Mouse (Mus musculus) adrenal gland, adult (tissue): ENCODE data around the gene Lig3.
"Not testable (repeated sequence)": the region's sequence is repeated elsewhere in the genome, so short reads cannot be mapped to it uniquely, and the experiment has no call there.

ENCODE experiments used
- DNase-seq, 2 experiments: peaks; one replicate each; pipeline ENCODE4 v3.0.0; 2022 to 2023; ENCODE audit warnings: low spot score in 1 of 2; ENCODE audit not compliant: inconsistent age in 2 of 2

Gene Lig3

DNA sequence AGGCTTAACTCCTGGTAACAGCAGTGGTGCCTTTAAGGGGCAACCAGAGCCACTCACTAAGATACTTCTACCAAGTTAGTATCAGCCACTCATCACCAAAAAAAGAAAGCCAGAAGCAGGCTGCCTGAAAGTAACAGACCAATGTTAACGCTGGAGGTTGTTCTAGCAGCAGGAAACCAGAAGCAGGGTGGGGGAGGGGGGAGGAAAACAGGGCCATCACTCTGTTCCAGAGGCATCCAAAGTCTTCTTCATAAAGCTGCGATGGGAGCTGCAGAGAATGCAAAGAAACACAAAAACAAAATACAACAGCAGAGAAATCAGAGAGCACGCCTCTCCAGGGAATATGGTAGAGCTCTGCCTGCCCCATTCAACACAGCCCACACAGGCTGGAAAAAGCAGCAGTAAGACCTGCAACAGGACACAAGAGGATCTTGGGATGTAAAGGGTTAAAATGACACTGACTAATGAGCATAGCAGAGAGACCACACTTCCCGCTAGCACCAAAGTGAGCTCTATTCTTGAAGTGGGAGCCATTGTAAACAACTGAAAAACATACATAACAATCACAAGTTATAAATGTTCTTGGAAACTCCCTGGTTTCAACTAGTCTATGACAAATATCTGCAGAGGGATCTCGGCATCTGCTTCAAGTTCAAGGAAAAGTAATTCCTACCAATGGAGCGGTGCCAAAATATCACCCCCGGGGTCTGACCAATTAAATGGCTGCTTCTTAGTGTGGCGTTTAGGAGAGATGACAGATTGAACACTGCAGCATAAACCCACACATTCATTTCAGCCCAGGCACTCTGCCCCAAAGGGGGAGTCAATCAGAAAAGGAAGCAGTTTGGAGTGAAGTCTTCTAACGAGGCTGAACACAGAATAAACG lies 50.3 kb downstream of the Lig3 start:
- no peak for DNase-seq

DNA sequence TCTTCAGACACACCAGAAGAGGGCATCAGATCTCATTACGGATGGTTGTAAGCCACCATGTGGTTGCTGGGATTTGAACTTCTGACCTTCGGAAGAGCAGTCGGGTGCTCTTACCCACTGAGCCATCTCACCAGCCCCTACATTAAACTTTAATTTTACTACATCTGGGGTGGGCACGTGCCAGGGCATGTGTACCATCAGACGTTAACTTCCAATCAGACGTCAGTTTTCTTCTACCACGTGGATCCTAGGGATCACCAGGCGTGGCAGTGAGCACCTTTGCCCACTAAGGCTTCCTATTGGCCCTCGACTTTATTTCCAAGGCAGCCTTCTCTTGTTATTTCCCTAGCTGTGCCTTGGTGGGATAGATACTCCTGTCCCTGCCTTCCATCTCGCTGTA lies 51.5 kb downstream of the Lig3 start:
- not testable (repeated sequence) for DNase-seq

DNA sequence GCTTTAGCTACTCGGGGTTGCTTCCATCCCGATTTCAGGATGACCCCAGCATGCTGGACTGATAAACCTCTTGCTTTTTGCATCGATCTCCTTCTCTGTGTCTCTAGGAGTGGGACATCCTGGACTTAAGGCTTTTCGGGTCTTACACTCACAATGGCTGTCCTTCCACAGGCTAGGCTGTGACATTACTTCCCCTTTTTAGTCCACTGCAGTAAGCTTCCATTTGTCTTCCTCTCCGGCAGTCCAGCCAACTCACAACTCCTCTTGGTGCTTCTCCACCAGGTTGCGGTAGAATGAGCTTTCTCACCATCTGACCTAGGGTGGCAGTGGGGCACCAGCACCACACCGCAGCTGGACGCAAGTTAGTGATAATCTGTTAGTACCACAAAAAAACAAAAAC lies 53.0 kb downstream of the Lig3 start:
- DNase-seq: no peak

DNA sequence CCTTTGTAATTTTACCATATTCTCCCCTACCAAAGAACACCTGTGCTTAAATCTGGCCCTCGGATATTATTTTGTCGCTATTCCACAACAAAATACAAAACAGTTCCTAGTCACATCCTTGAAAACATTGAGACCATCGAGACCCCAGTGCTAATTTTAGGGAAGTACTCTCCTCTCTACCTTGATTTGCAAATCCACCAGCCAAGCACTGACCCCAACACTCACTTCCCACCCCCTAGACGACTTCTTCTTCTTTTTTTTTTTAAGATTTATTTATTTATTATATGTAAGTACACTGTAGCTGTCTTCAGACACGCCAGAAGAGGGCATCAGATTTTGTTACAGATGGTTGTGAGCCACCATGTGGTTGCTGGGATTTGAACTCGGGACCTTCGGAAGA lies 53.5 kb downstream of the Lig3 start:
- not testable (repeated sequence) for DNase-seq

DNA sequence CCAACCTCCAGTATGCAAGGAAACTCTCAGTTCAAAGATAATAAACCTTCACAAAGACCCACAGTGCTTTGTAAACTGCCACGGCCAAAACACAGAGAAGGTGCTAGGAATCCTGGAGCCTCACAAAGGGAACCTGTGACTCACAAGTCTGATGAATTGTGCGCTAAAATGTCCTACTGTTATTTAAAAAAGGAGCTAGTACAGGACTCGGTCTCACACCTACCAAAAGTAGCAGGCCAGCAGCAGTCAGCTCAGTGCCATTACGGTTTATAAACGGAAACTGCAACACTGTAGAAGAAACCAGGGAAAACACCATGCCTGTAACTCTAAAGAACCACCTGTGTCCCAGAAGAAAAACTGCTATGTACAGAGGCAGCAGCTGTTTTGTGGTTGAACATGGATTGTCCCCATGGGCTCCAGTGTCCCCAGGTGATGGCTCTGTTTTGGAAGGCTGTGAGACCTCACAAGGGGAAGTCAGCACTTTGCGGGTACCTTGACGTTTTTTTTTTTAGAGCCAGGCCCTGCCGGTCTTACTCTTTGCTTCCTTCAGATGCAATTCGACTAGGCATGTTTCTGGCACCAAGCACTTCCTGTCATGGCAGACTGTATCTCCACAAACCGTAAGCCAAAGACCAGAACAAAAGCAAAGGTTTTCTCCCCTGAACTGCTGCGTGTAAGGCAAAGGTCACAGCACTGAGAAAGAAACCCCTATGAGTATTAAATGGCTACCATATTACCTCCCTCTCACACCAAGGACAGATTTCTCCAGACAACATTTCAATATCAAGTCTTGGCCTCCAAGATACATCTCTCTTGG lies 54.9 kb downstream of the Lig3 start:
- DNase-seq: no peak

DNA sequence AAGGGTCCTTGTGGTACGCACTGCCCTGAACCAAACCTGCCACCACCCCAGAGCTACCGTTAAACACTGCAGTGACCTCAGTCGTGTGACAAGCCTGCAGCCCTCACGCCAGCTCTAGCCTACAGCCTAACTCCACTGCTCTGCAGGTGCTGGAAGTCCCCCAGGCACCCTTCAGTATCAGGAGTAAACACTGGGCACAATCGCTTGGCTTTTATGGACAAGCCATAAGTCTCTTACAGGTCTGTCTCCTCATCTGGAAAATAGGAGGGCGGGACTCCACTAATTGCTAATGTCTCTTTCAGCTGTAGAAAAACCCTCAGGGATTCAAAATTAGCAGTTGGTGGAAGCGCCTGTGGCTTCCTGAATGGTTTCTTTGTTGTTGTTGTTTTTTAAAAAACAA lies 56.3 kb downstream of the Lig3 start:
- no peak for DNase-seq

DNA sequence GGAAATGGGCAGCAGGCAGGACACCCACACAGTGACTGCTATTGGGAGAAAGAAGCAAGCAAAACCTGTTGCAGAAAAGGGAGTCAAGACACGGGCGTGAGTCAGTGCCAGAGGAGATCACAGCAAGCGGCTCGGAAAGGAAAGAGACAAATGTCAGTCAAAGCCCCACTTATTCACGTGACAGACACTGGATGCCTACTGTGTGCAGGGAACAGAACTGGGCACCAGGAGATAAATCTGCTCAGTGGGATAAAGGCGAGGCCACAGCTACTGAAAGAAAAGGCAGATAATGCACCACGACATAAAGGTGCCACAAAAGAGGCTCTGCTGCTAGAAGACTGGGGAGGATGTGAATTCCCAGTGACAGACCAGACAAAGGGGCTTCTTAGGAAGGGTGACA lies 56.9 kb downstream of the Lig3 start:
- DNase-seq: no peak

DNA sequence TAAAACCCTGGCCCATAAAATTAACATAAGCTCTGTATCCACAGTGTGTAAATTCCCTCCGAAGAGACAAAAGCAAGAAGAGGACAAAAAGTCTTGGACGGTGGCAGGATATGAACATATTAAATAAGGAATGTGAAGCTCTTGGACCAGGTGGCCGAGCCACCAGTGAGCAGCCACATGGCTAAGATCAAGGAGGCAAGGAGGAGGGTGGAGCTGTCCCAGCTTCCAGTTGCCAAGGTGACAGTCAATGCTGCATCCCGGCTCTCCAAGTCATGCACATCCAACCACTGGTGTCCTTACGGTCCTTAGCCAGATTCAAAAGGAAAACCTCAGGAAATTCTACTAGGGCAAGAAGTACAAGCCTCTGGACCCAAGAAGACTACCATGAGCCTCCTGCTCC lies 57.6 kb downstream of the Lig3 start:
- no peak for DNase-seq

DNA sequence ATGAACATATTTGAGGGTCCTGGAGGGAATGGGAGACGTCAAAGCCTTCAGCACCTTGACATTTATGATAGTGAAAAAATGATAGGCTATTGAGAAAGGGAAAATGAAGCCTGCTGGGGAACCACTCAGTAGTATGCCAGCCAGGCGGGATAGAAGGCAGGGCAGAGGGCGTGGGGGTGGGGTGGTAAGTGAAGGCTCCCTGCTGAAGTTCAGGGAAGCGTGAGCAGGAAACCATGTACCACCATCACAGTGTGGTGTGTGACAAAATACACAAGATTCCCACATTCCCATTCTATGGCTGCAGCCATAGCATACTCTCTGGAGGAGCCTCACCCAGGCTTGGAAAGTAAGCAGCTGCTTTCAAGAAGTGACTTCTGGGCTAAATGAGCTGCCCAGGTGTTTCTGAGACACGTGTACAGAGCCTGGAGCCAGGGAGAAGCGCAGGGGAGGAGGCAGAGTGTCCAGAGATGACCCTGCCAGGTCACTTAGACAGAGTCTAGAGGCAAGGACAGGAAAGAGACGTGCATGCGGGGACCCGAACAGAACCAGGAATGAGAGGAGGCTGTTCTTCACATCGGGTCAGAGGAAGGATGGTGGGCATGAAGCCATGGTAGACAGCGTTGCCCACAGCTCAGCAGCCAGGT lies 64.0 kb downstream of the Lig3 start:
- peak; percentile 15 to 57 for DNase-seq

DNA sequence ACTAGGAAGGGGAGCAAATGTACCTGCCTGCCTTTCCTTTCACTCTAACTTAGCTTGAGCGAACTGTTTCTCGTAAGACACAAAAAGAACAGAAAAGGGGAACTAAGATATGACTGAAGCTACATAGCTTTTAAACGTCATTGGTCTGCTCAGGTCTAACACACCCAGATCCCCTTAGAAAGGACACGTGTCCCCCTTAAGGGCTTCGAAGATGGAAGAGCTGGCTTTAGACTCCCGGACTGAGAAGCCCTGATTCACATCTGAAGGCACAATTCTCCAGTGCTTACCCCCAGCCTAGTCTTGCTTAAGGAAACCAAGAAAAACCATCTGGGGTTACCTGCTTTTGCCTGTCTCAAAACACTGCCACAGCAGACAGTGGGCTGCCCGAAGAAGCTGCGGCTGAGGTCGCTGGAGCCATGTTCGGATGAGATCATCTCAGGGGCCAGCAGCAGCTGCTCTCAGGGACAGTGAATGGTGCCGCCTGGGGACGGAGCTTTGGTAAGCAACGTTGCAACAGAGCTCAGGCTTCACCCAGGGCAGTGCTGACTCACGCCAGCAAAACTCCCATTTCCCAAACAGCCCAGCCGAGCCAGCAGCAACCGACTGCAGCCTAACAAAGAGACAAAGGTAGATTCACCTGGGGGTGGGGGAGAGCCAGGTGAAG lies 64.6 kb downstream of the Lig3 start:
- peak; percentile 89 to 94 for DNase-seq

DNA sequence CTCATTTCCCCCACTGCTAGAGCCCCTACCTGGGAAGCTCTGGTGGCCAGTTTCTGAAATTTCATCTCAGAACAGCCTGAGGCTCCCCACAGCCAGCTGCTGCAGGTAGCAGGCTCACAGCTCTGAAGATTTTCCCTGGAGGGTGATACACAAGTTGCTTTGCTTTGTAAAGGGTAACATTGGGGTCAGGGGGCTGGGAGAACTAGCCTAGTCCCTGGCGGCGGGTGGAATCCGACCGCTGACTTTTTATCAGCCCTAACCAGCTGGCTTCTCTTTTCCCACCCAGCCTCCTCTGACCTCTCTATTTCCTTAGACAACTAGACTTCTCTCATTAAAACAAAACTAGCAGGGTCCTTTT lies 65.2 kb downstream of the Lig3 start:
- no peak for DNase-seq

DNA sequence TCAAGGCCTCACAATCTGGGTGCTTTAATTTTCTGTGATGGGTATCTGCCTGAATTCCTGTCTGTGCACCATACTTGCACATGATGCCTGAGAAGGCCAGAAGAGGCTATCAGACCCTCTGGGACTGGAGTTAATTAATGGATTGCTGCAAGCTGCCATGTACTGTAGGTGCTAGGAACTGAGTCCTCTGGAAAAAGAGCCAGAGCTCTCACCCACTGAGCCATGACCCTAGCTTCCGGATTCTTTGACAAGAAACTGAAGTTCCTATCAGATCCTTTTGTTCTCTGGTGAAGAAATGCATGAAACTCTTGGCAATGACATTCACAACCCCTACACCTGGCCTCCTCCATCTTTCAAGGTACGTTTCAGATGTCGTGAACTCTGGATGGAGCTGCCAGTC lies 66.0 kb downstream of the Lig3 start:
- DNase-seq: no peak

DNA sequence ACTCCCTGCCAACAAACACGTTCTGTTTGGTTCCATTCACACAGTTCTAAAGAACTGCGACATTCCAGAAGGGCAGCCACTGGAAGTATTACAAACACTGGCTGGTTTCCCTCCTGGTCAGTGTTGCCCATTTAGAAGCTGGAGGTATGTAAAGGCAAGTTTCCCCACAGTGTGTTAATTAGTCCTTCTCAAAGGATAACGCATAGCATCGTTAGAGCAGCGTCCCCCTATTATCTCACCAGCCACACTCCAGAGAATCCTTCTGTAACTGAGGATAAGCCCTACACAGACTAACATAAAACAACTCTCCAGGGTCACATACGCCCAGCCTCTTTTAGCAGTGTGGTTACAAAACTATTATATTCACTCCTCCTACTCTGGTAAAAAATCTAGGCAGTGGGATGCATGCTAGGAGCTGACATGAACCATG lies 66.7 kb downstream of the Lig3 start:
- no peak for DNase-seq

DNA sequence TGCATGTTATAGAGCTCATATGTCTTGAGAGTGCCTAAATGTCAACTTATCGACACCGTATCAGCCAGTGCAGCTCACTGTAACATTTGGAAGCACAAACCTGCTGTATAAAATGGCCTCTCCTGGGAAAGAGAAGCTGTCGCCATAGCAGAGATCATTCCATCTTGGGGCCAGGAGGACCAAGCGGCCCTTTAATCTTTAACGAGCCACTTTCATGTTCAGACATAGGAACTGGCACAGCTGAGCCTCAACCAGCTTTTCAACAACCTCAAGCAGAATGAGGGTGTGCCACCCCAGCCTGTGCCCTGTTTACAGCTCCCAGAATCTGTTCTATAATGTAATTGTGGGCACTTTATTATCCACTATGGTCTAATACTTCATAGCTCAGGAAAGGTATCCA lies 69.4 kb downstream of the Lig3 start:
- no peak for DNase-seq

DNA sequence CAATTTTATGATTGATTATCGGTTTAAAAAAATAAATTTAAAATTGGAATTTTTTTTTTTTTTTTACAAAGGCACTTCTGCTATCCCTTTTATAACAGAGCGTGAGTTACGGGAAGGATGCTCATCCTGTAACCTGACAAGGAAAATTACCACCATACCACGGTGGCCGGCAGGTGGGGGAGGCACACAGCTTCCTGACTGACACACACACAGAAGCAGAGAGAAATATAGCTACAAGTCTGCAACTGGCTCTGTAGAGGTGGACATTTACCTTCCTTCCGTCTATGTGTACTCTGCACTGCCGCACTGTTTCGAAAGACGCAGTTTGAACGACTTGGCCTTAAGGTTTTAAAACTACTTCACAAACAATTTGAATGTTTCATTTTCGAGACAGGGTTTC lies 71.2 kb downstream of the Lig3 start:
- DNase-seq: no peak

DNA sequence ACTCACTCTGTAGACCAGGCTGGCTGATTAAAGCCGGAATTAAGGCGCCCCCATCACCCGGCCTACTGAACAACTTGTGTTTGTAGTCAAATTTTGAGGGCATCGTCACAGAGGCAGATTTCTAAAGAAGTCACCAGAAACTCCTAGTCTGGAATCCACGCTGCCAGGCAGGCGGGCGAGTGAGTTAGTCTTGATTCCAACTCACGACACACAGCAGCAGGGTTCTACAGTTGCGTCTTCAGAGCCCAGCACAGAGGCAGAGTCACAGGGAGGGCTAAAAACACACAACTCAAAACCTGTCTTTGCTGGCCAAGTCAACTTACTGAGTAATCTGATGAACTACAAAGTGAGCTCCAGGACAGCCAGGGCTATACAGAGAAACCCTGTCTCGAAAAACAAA lies 71.6 kb downstream of the Lig3 start:
- DNase-seq: no peak

DNA sequence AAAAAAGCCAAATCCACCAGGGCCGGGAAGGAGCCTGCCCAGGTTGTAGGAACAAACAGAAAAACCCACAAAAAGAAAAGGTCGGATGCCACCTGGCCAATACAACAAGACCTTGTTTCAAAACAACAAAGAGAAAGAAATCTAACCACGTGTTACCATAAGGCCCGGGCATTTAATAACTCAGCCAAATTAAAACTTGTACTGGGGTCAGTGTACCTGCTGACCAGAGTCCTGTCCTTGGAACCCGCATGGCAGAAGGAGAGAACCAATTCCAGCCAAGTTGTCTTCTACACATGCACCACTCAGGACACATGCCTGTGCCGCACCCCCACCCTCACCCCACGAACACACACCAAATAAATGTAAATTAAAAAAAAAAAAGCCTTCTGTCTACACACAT lies 72.0 kb downstream of the Lig3 start:
- no peak for DNase-seq
